Mouse (Mus musculus) MEL (cell line): Measurements from ENCODE around the gene Maml1. TPM values are rescaled to one million over a fixed set of nuclear protein-coding genes. Genes with fewer than 3 reads are reported as not detected.

ENCODE experiments used
- DNase-seq: peaks from one replicate; pipeline ENCODE4 v3.0.0; 2011; ENCODE audit warnings: low read depth, low spot score
- H3K27ac ChIP-seq: 2 replicates; pipeline ENCODE4 v1.5.1; 2012; ENCODE audit warnings: low read depth, mild to moderate bottlenecking, control low read depth, low read length, moderate library complexity; ENCODE audit not compliant: control insufficient read depth
- H3K27me3 ChIP-seq, 2 experiments: fragments of 150-350 bp in 1 of 2; sonication (generic) in 1 of 2; 2 replicates each; pipeline ENCODE4 v1.6.1; 2012; ENCODE audit warnings: low read length in 2 of 2, mild to moderate bottlenecking in 2 of 2, improper control_type of control experiment in 1 of 2, moderate library complexity in 1 of 2; ENCODE audit not compliant: insufficient read depth in 2 of 2, control insufficient read depth in 1 of 2
- H3K36me3 ChIP-seq, 2 experiments: 2 replicates each; pipeline ENCODE4 v1.6.1; 2012 to 2014; ENCODE audit warnings: low read length in 2 of 2, improper control_type of control experiment in 1 of 2, inconsistent platforms in 1 of 2, mild to moderate bottlenecking in 1 of 2; ENCODE audit not compliant: insufficient read depth in 2 of 2, control insufficient read depth in 1 of 2
- H3K4me1 ChIP-seq, 2 experiments: fragments of 150-350 bp in 1 of 2; sonication (generic) in 1 of 2; 2 replicates each; pipeline ENCODE4 v1.6.1; 2012; ENCODE audit warnings: low read length in 2 of 2, improper control_type of control experiment in 1 of 2, mild to moderate bottlenecking in 1 of 2; ENCODE audit not compliant: insufficient read depth in 2 of 2, control insufficient read depth in 1 of 2
- H3K4me3 ChIP-seq, 2 experiments: fragments of 150-350 bp in 1 of 2; sonication (generic) in 1 of 2; 2 replicates each; pipeline ENCODE4 v1.5.1; 2012; ENCODE audit warnings: low read depth in 2 of 2, low read length in 2 of 2, mild to moderate bottlenecking in 2 of 2, moderate library complexity in 2 of 2, control low read depth in 1 of 2, improper control_type of control experiment in 1 of 2; ENCODE audit not compliant: control insufficient read depth in 1 of 2, insufficient read depth in 1 of 2
- H3K79me2 ChIP-seq: 2 replicates; pipeline ENCODE4 v1.6.1; 2012; ENCODE audit warnings: mild to moderate bottlenecking, low read length, moderate library complexity; ENCODE audit not compliant: control insufficient read depth, poor library complexity, insufficient read depth
- H3K9ac ChIP-seq: 2 replicates; pipeline ENCODE4 v1.6.1; 2012; ENCODE audit warnings: low read depth, mild to moderate bottlenecking, control low read depth, low read length, moderate library complexity; ENCODE audit not compliant: control insufficient read depth, poor library complexity, severe bottlenecking
- H3K9me3 ChIP-seq: fragments of 150-350 bp; sonication (generic); replicated peaks from 2 replicates; pipeline ENCODE4 v1.6.1; 2012; ENCODE audit warnings: mild to moderate bottlenecking, low read length, improper control_type of control experiment, moderate library complexity; ENCODE audit not compliant: insufficient read depth
- BHLHE40 ChIP-seq: IDR thresholded peaks from 2 replicates; pipeline ENCODE4 v1.6.1; 2012; ENCODE audit warnings: low read depth, mild to moderate bottlenecking, inconsistent platforms, low read length, improper control_type of control experiment, borderline replicate concordance
- CHD1 ChIP-seq: IDR thresholded peaks from 2 replicates; pipeline ENCODE4 v1.6.1; 2012; ENCODE audit warnings: low read depth, mild to moderate bottlenecking, inconsistent platforms, low read length, improper control_type of control experiment
- CHD2 ChIP-seq: IDR thresholded peaks from 2 replicates; pipeline ENCODE4 v1.6.1; 2011; ENCODE audit warnings: low read length, improper control_type of control experiment
- E2F4 ChIP-seq: IDR thresholded peaks from 2 replicates; pipeline ENCODE4 v1.6.1; 2011; ENCODE audit warnings: low read depth, low read length, improper control_type of control experiment, borderline replicate concordance
- ETS1 ChIP-seq: IDR thresholded peaks from 2 replicates; pipeline ENCODE4 v1.6.1; 2012; ENCODE audit warnings: low read depth, mild to moderate bottlenecking, inconsistent platforms, low read length, improper control_type of control experiment, moderate library complexity
- GABPA ChIP-seq: IDR thresholded peaks from 2 replicates; pipeline ENCODE4 v1.6.1; 2012; ENCODE audit warnings: low read depth, mild to moderate bottlenecking, inconsistent platforms, low read length, improper control_type of control experiment, moderate library complexity
- GATA1 ChIP-seq: IDR thresholded peaks from 2 replicates; pipeline ENCODE4 v1.6.1; 2011; ENCODE audit warnings: low read depth, low read length, improper control_type of control experiment
- HCFC1 ChIP-seq: IDR thresholded peaks from 2 replicates; pipeline ENCODE4 v1.6.1; 2012; ENCODE audit warnings: low read depth, mild to moderate bottlenecking, inconsistent platforms, low read length, improper control_type of control experiment, moderate library complexity
- JUND ChIP-seq: IDR thresholded peaks from 2 replicates; pipeline ENCODE4 v1.6.1; 2011; ENCODE audit warnings: low read depth, mild to moderate bottlenecking, improper control_type of control experiment, low read length
- KAT2A ChIP-seq: conservative IDR thresholded peaks from 2 replicates; pipeline ENCODE4 v1.6.1; 2012; ENCODE audit warnings: low read depth, low read length, improper control_type of control experiment, inconsistent platforms
- MAFK ChIP-seq: IDR thresholded peaks from 2 replicates; pipeline ENCODE4 v1.6.1; 2011; ENCODE audit warnings: low read depth, mild to moderate bottlenecking, low read length, improper control_type of control experiment, borderline replicate concordance
- MAZ ChIP-seq: IDR thresholded peaks from 2 replicates; pipeline ENCODE4 v1.6.1; 2012; ENCODE audit warnings: low read depth, mild to moderate bottlenecking, inconsistent platforms, low read length, improper control_type of control experiment
- MYB ChIP-seq: IDR thresholded peaks from 2 replicates; pipeline ENCODE4 v1.6.1; 2011; ENCODE audit warnings: mild to moderate bottlenecking, low read depth, low read length, improper control_type of control experiment
- MYC ChIP-seq: IDR thresholded peaks from 2 replicates; pipeline ENCODE4 v1.6.1; 2011; ENCODE audit warnings: low read depth, mild to moderate bottlenecking, low read length, improper control_type of control experiment, moderate library complexity
- NELFE ChIP-seq: IDR thresholded peaks from 2 replicates; pipeline ENCODE4 v1.6.1; 2011; ENCODE audit warnings: low read depth, low read length, improper control_type of control experiment
- SIN3A ChIP-seq: IDR thresholded peaks from 2 replicates; pipeline ENCODE4 v1.6.1; 2012; ENCODE audit warnings: low read length, improper control_type of control experiment, inconsistent platforms
- SMC3 ChIP-seq: IDR thresholded peaks from 2 replicates; pipeline ENCODE4 v1.6.1; 2011; ENCODE audit warnings: low read depth, low read length, improper control_type of control experiment
- TAL1 ChIP-seq: IDR thresholded peaks from 2 replicates; pipeline ENCODE4 v1.6.1; 2012; ENCODE audit warnings: mild to moderate bottlenecking, inconsistent platforms, low read length, moderate library complexity, mixed read lengths
- TBP ChIP-seq: IDR thresholded peaks from 2 replicates; pipeline ENCODE4 v1.8.0; 2011; ENCODE audit warnings: low read depth, low read length, improper control_type of control experiment
- TCF12 ChIP-seq: IDR thresholded peaks from 2 replicates; pipeline ENCODE4 v1.6.1; 2014; ENCODE audit warnings: low read depth, mild to moderate bottlenecking, inconsistent platforms, low read length, improper control_type of control experiment, moderate library complexity
- UBTF ChIP-seq: IDR thresholded peaks from 2 replicates; pipeline ENCODE4 v1.6.1; 2012; ENCODE audit warnings: low read depth, mild to moderate bottlenecking, inconsistent platforms, low read length, improper control_type of control experiment, moderate library complexity, borderline replicate concordance; ENCODE audit not compliant: insufficient read depth
- ZC3H11A ChIP-seq: IDR thresholded peaks from 2 replicates; pipeline ENCODE4 v1.6.1; 2012; ENCODE audit warnings: low read depth, mild to moderate bottlenecking, inconsistent platforms, low read length, improper control_type of control experiment
- ZNF384 ChIP-seq: IDR thresholded peaks from 2 replicates; pipeline ENCODE4 v1.6.1; 2012; ENCODE audit warnings: low read depth, mild to moderate bottlenecking, inconsistent platforms, low read length, improper control_type of control experiment
- polyA plus RNA-seq, 2 experiments: library from polyadenylated mRNA; stranded (reverse) in 1 of 2; unstranded in 1 of 2; fragments of >175 nt in 1 of 2; fragments of >200 nt in 1 of 2; gene quantifications; 2 replicates each; pipeline versions ENCODE4 v1.2.1 to v1.2.4; 2012; ENCODE audit warnings: low replicate concordance in 2 of 2, low read depth in 1 of 2; ENCODE audit not compliant: insufficient read length in 2 of 2, insufficient read depth in 1 of 2, missing spikeins in 1 of 2
- total RNA-seq: library from RNA; depleted of rRNA; stranded (reverse); fragments of 300-350 nt; gene quantifications from 2 replicates; pipeline ENCODE4 v1.2.3, GENCODE M21; 2012

Maml1 gene
- total and polyA plus RNA-seq, 3 experiments: 3.8 to 12.6 TPM; not detected in 1

GRCm38 (mm10) chr11:50254010-50254580 lies 38.0 kb downstream of the Maml1 start:
- TF ChIP-seq ZC3H11A (no peak), CHD1 (no peak), ETS1 (no peak), TCF12 (no peak), ZNF384 (no peak), TBP (no peak), JUND (no peak), CHD2 (no peak), MYC (no peak), SIN3A (no peak), MAZ (no peak), NELFE (no peak), E2F4 (no peak), UBTF (no peak), GABPA (no peak), SMC3 (no peak), TAL1 (no peak), MAFK (no peak)
- no peak overlapping the region for H3K27ac ChIP-seq
- H3K4me1 ChIP-seq: 0 out of 4 replicates have a peak, but pooled peaks cover 0 to 4% of the 10 kb centered on the region in 2 experiments
- no peak overlapping the region for H3K9ac ChIP-seq
- no peaks in the 10 kb centered on the region for H3K9me3 ChIP-seq
- H3K27me3 ChIP-seq: no peaks in the 10 kb centered on the region
- H3K79me2 ChIP-seq: no peaks in the 10 kb centered on the region
- no peak overlapping the region for H3K4me3 ChIP-seq
- peaks cover 0 to under 1% of the 10 kb centered on the region in 2 experiments; a peak in 1 of 4 replicates for H3K36me3 ChIP-seq
- DNase-seq: no peak

- DNase-seq: no peak
- Histone ChIP-seq H3K4me1 (0 out of 4 replicates have a peak, but pooled peaks cover 0 to 4% of the 10 kb centered on the region in 2 experiments), H3K27me3 (no peaks in the 10 kb centered on the region), H3K79me2 (no peaks in the 10 kb centered on the region), H3K27ac (no peak overlapping the region), H3K9me3 (no peaks in the 10 kb centered on the region), H3K36me3 (no peaks in the 10 kb centered on the region), H3K9ac (no peak overlapping the region), H3K4me3 (no peak overlapping the region)
- no peak for TF ChIP-seq MYB
- no peak for TF ChIP-seq E2F4
- TF ChIP-seq JUND: no peak
- TF ChIP-seq KAT2A: no peak
- TF ChIP-seq BHLHE40: no peak
- TF ChIP-seq SMC3: no peak
- TF ChIP-seq TCF12: no peak
- no peak for TF ChIP-seq HCFC1
- TF ChIP-seq GATA1: no peak
Observed at GRCm38 (mm10) chr11:50253393-50253792, 38.7 kb downstream of the Maml1 start.
